Mouse (Mus musculus) hindbrain, embryonic 11.5 days (tissue): ENCODE data around the gene Rgs6. TPM values are rescaled to one million over a fixed set of nuclear protein-coding genes. Genes with fewer than 3 reads are reported as not detected.

ENCODE experiments used
- ATAC-seq: fragments of 200-750 bp; cut with Nextera tagmentation; 2 replicates; pipeline ENCODE4 v1.8.0; 2017; ENCODE audit warnings: mild to moderate bottlenecking, moderate TSS enrichment, moderate library complexity; ENCODE audit not compliant: low FRiP score
- DNase-seq: peaks from one replicate; pipeline ENCODE4 v3.0.0-alpha.2; 2015; ENCODE audit warnings: low spot score
- H3K27ac ChIP-seq: fragments of 300-500 bp; sonication (generic); 2 replicates; pipeline ENCODE4 v1.5.1; 2014; ENCODE audit warnings: mild to moderate bottlenecking, low read depth, low read length
- H3K27me3 ChIP-seq: fragments of 300-500 bp; sonication (generic); 2 replicates; pipeline ENCODE4 v1.6.1; 2014; ENCODE audit warnings: mild to moderate bottlenecking, low read length, moderate library complexity, mixed read lengths; ENCODE audit not compliant: control insufficient read depth, insufficient read depth
- H3K36me3 ChIP-seq: fragments of 300-500 bp; sonication (generic); 2 replicates; pipeline ENCODE4 v1.6.1; 2014; ENCODE audit warnings: mild to moderate bottlenecking, low read length, moderate library complexity, mixed read lengths; ENCODE audit not compliant: control insufficient read depth, insufficient read depth
- H3K4me1 ChIP-seq: fragments of 300-500 bp; sonication (generic); replicated peaks from 2 replicates; pipeline ENCODE4 v1.6.1; 2014; ENCODE audit warnings: low read length, mixed read lengths; ENCODE audit not compliant: control insufficient read depth, insufficient read depth
- H3K4me2 ChIP-seq: fragments of 300-500 bp; sonication (generic); replicated peaks from 2 replicates; pipeline ENCODE4 v1.6.1; 2014; ENCODE audit warnings: mild to moderate bottlenecking, low read depth, low read length
- H3K4me3 ChIP-seq: fragments of 300-500 bp; sonication (generic); 2 replicates; pipeline ENCODE4 v1.5.1; 2014; ENCODE audit warnings: low read depth, low read length
- H3K9ac ChIP-seq: fragments of 300-500 bp; sonication (generic); 2 replicates; pipeline ENCODE4 v1.6.1; 2014; ENCODE audit warnings: low read depth, low read length
- H3K9me3 ChIP-seq: fragments of 300-500 bp; sonication (generic); 2 replicates; pipeline ENCODE4 v1.6.1; 2016; ENCODE audit warnings: low read length; ENCODE audit not compliant: control insufficient read depth
- WGBS: fragments of 180-500 bp; shearing (Covaris S2); extraction: QIAGEN DNeasy Blood & Tissue Kit; methylation state at CpG from one replicate; pipeline ENCODE4 v1.1.7; 2014; 5-methylcytosine and 5-hydroxymethylcytosine counted together
- polyA plus RNA-seq: library from polyadenylated mRNA; unstranded; fragments of >200 nt; fragmentation: Nextera tagmentation; extraction: Ambion mirVana; gene quantifications from 2 replicates; pipeline ENCODE4 v1.2.1, GENCODE M21; 2014

Rgs6 gene
- polyA plus RNA-seq, 1 experiment from 2014 or later, result 0.22 TPM

DNA sequence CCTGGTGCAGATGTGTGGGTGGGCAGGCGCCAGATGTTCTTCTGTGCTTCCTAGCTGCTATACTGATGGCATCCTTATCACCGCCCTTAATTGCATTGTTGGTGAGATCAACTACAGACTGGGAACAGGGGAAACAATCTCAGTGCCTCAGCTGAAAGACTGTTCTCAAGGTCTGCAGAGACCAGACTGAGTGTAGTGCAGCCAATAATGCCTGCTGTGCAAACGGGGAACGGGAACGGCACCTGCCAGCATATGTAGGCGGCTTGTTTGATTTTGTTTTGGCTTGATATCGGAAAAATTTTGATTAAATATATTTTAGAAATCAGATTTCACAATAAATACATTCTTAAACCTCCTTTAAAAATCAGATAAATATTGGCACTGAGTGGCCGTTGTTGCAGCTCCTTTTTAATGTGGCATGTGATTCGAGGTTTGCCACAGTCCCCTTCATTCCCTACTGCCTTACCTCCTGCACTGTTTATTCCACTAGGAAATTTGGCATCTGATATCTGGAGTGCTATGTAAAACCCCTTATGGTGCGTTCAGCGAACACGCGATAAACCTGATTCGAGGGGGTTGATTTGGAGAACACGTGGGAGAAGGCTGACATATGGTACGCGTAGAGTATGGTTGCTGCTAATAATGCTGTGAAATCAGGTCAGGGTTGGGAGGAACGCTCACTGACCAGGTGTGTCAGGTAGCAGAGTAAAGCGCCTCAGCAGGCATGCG is 333.4 kb downstream of the Rgs6 start:
- no peak for DNase-seq

DNA sequence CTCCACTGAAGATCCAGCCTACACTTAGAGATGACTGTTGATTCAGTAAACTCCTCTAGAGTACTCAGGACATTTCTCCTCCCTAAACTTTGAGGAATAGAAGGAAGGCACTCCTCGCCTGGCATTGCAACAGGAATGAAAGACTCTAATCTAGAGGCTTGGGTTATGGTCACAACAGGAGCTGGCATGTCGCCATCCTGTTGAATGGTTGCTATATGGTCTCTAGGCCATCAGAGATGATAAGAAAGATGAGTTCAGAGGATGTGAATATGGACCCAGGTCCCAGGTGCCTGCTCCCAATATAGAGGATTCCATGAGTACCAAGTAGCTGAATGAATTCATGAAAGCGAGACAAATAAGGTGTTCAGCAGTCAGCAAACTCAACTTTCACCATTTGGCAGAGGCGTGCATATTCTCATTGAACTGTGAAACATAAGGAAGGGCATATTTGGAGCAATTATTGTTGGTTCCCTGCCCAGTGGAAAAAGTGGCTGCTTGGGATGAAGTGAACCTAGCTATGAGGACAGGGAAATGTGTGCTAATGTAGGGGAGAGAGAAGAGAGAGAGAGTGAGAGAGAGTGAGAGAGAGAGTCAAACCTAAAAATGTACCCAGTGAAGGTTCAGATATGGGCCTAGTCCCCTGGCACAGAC is 334.9 kb downstream of the Rgs6 start:
- Histone ChIP-seq H3K9me3 (no peaks in the 10 kb centered on the region), H3K27ac (no peak overlapping the region), H3K4me1 (no peaks in the 10 kb centered on the region), H3K36me3 (no peaks in the 10 kb centered on the region), H3K9ac (no peak overlapping the region), H3K4me2 (no peak overlapping the region), H3K27me3 (no peaks in the 10 kb centered on the region), H3K4me3 (no peak overlapping the region)
- WGBS, result 92% methylated on average over 4 of the region's 4 CpGs
- ATAC-seq (no peak), DNase-seq (no peak)

More for the DNA sequence above, 333.4 kb downstream of the Rgs6 start:
- no peaks in the 10 kb centered on the region for H3K4me1 ChIP-seq
- H3K27me3 ChIP-seq, result no peaks in the 10 kb centered on the region
- H3K36me3 ChIP-seq, result no peaks in the 10 kb centered on the region
- H3K4me2 ChIP-seq, result no peak overlapping the region
- H3K9ac ChIP-seq, result no peak overlapping the region
- no peak overlapping the region for H3K27ac ChIP-seq
- H3K4me3 ChIP-seq, result no peak overlapping the region
- H3K9me3 ChIP-seq, result no peaks in the 10 kb centered on the region
- no peak for ATAC-seq
- WGBS, result 95% methylated on average over 20 of the region's 20 CpGs

DNA sequence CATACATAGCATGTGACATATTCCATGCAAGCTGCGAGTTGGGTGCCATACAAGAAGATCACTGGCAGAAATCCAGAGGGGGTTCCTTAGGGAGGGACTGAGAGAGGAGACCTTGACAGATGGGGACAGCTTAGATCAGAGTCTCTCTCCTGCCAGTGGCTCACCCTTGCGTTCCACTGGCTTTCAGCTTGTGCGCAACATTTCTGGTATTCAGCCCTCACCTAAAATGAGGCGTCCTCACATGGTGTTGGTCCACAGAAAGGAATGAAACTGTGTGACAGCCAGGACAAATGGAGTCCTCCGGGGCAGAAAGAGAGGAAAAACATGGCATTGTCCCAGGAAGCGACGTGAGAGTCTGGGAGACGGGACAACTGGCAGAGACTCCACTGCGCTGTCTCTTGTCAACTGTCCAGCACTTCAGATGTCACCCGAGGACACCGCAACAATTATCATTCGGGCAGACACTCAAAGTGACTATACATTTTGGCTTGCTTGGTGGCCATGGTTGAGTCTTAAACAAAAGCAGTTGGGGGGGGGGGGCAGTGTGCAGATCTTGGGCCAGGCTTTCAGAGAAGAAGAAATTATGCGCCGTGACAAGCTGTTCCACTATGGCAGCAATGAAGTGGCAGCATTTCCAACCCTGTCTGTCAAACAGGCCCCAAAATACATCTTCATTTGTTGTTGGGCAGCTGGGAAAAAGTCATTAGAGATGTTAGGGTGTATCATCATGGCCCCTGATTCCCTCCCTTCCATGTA is 344.8 kb downstream of the Rgs6 start:
- H3K4me2 ChIP-seq, result no peak overlapping the region
- H3K9me3 ChIP-seq, result no peaks in the 10 kb centered on the region
- no peaks in the 10 kb centered on the region for H3K36me3 ChIP-seq
- H3K27ac ChIP-seq, result no peak overlapping the region
- no peak overlapping the region for H3K9ac ChIP-seq
- DNase-seq, result no peak
- no peaks in the 10 kb centered on the region for H3K4me1 ChIP-seq
- H3K4me3 ChIP-seq, result no peak overlapping the region
- H3K27me3 ChIP-seq, result no peaks in the 10 kb centered on the region
- no peak for ATAC-seq
- WGBS, result 84% methylated on average over 14 of the region's 14 CpGs

DNA sequence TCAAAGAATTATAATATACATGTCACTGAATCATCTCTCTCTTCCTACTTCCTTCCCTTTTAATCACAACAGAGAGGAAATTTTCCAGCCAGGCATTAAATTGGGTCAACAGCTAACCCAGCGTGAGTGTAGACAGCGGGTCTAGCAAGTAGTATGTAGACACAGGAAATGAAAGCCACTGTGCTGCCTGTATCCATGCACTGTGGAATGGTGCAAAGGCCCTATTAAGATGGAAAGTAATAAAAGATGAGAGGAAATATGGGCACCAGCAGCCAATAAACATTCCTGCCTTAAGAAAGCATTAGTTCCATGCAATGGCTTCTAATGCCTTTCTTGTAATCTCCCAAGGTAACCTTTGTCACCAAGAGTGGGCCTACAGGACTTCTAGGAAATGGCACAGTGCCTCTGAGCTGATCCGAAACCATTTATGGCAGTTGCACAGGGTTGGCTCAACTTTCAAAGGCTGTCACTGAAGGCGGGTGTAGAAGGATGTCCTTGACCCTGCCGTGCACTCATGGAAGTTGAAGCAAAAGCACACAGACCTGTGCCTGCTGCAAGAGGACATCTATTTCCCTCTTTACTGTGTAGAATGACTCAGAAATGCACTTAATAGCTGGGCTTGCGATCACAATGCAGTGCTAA is 347.1 kb downstream of the Rgs6 start:
- ATAC-seq (no peak), DNase-seq (no peak)
- no peaks in the 10 kb centered on the region for H3K9me3 ChIP-seq
- WGBS, result 88% methylated on average over 6 of the region's 6 CpGs
- no peaks in the 10 kb centered on the region for H3K27me3 ChIP-seq
- H3K4me2 ChIP-seq, result no peak overlapping the region
- H3K27ac ChIP-seq, result no peak overlapping the region
- no peak overlapping the region for H3K4me3 ChIP-seq
- H3K36me3 ChIP-seq, result no peaks in the 10 kb centered on the region
- H3K9ac ChIP-seq, result no peak overlapping the region
- H3K4me1 ChIP-seq, result no peaks in the 10 kb centered on the region

DNA sequence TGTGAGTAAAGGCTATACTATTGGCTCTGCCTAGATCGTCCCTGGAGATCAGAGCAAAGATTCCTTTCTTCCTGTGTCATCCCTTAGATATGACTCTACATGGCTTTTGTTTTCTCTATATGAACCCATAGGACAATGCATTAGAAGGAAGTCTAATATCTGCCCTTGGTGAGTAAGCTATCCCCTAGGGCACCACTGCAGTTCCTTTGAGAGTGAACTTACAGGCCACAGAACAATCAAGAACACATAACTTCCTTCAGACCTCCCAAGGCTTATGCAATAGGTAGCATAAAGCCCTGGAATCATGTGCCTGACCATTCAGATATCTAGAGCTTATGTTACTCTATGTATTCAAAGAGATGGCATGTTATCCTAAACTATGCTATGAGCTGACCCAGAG is 347.7 kb downstream of the Rgs6 start:
- Histone ChIP-seq H3K36me3 (no peaks in the 10 kb centered on the region), H3K4me1 (no peaks in the 10 kb centered on the region), H3K27me3 (no peaks in the 10 kb centered on the region), H3K9me3 (no peaks in the 10 kb centered on the region), H3K4me2 (no peak overlapping the region), H3K4me3 (no peak overlapping the region), H3K27ac (no peak overlapping the region), H3K9ac (no peak overlapping the region)
- DNase-seq, result no peak
- WGBS, result 85% methylated on average over 1 of the region's 1 CpGs
- no peak for ATAC-seq

DNA sequence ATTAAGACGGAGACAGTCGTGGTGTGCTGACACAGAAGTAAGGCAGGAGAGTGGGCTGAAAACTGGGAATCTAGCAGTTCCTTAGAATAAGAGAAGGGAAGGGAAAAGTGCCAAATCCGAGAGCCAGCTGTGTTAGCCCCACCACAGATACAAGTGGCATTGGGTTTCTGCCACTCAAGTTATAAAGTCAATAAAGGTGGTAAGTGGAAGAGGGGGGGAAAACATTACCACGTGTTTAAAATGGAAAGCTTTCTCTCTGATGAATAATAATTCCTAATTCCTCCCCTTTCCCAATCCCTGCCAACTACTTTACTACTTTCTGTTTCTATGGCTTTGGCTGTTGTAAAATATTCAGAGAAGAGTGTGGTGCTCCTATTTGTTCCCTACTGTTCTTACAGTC is 352.4 kb downstream of the Rgs6 start:
- 76% methylated on average over 4 of the region's 4 CpGs for WGBS
- Histone ChIP-seq H3K4me2 (no peak overlapping the region), H3K9ac (no peak overlapping the region), H3K9me3 (no peaks in the 10 kb centered on the region), H3K4me3 (no peak overlapping the region), H3K27me3 (no peaks in the 10 kb centered on the region), H3K4me1 (no peaks in the 10 kb centered on the region), H3K27ac (no peak overlapping the region), H3K36me3 (no peaks in the 10 kb centered on the region)
- DNase-seq (no peak), ATAC-seq (no peak)

DNA sequence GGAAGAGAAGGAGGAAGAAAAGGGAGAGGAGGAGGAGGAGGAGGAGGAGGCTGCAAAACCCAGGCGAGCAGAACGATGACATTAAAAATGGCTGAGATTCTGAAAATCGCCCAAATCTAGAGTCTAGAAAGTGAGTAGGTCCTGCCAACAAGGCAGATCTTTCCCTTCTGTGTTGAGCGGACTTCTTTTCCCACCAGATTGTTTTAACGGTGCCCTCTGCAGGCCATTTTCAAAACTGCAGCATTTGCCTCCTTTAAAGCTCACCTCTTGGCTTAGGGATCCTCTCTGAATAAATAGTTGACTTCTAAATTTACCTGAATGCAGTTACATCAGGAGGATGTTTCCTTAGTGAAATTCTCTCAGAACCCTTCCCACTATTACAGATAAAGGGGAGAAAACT is 358.4 kb downstream of the Rgs6 start:
- Histone ChIP-seq H3K4me3 (no peak overlapping the region), H3K9me3 (no peaks in the 10 kb centered on the region), H3K9ac (no peak overlapping the region), H3K4me1 (no peaks in the 10 kb centered on the region), H3K36me3 (no peaks in the 10 kb centered on the region), H3K27me3 (no peaks in the 10 kb centered on the region), H3K27ac (no peak overlapping the region), H3K4me2 (no peak overlapping the region)
- ATAC-seq, result no peak
- 24% methylated on average over 5 of the region's 5 CpGs for WGBS
- DNase-seq, result peak; percentile 90

DNA sequence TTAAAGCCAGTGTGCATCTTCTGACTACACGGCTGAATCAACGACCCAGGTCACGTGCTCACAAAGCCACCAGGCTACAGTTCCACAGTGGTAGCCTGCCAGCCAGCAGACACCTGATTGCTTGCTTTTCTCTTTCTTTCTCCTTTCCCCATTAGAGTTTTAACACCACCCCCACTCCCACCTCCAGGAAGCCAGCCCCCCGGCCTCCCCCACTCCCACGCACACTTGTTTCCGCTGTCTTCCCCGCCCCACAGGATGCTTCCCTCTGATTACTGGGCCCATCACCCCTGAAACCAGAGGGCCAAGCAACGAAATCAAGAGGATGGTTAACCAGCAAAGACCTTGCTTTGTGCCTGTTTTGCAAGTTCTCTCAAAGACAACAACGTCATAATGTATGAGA is 373.0 kb downstream of the Rgs6 start:
- Histone ChIP-seq H3K9ac (no peak overlapping the region), H3K27me3 (no peaks in the 10 kb centered on the region)
- 82% methylated on average over 9 of the region's 9 CpGs for WGBS

More for the DNA sequence above, 373.0 kb downstream of the Rgs6 start:
- Histone ChIP-seq H3K4me2 (no peak overlapping the region), H3K27ac (no peak overlapping the region), H3K4me1 (no peaks in the 10 kb centered on the region), H3K4me3 (no peak overlapping the region), H3K36me3 (no peaks in the 10 kb centered on the region), H3K9me3 (no peaks in the 10 kb centered on the region)
- DNase-seq (no peak), ATAC-seq (no peak)
